Mouse (Mus musculus) small intestine, adult 2 months (tissue): ENCODE results near the gene Dlgap1.

ENCODE experiments used
- CTCF ChIP-seq: fragments of 200-500 bp; IDR thresholded peaks from 2 replicates; pipeline ENCODE4 v1.5.1; 2012; ENCODE audit warnings: low read depth, mild to moderate bottlenecking, control low read depth, inconsistent platforms, low read length, moderate library complexity, mixed read lengths; ENCODE audit not compliant: insufficient replicate concordance, insufficient read length; ENCODE audit errors: extremely low read depth
- POLR2A ChIP-seq: fragments of 200-500 bp; IDR thresholded peaks from 2 replicates; pipeline ENCODE4 v1.6.1; 2012; ENCODE audit warnings: low read depth, mild to moderate bottlenecking, control low read depth, inconsistent platforms, low read length, moderate library complexity

DNA sequence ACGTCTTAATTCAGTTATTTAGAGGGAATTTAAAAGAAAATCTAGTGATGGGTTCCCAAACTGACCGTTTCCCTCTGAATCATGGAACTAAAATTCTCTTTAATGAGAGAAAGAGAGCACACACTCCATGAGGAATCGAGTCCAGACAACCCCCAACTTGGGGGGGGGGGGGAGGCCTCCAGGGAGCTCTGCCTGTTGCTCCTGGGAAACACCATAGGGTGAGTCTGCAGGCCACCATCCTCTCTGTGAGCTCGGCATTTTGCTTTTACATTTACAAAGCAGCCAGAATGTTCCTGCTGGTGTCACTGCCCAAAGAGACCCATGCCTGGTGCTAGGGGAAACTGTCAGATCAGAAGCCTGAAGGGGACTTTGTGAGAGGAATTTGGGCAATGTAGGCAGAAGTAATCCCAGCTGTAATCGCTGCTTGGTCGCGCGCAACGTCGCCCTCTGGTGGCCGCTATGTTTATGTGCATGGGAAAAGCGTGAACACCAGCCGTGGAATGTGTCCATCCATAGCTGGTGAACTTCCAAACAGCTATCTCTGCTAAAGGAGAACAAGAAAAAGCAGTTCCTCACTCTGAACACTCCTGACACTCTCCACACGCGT, 714.8 kb downstream of the Dlgap1 start:
- TF ChIP-seq CTCF, result peak; percentile 91
- TF ChIP-seq POLR2A, result no peak
